Mouse (Mus musculus): ENCODE measurements around the gene Fetub. TPM values are rescaled to one million over a fixed set of nuclear protein-coding genes. Genes with fewer than 3 reads are reported as not detected.
"Not testable (repeated sequence)": the region's sequence is repeated elsewhere in the genome, so short reads cannot be mapped to it uniquely, and the experiment has no call there.

Gene Fetub
- polyA plus RNA-seq, 1 experiment from 2014 or later: 0.83 TPM

- Histone ChIP-seq H3K4me1 (ENCODE audit: control insufficient read depth, insufficient read depth, low read length) (peaks cover 4% of the 10 kb centered on the region; the same call in 1 of the 2 replicates), H3K9me3 (replicated peaks; ENCODE audit: control insufficient read depth, low read length) (no peaks in the 10 kb centered on the region), H3K36me3 (ENCODE audit: control insufficient read depth, insufficient read depth, low read length) (no peaks in the 10 kb centered on the region), H3K4me3 (replicated peaks; ENCODE audit: low read length) (no peak overlapping the region), H3K27ac (ENCODE audit: low read length) (no peak overlapping the region), H3K9ac (ENCODE audit: low read length) (no peak overlapping the region), H3K4me2 (ENCODE audit: low read depth, low read length) (no peak overlapping the region), H3K27me3 (ENCODE audit: control insufficient read depth, insufficient read depth, low read length) (no peaks in the 10 kb centered on the region)
- ATAC-seq (ENCODE audit: insufficient read depth, low FRiP score): no peak
- WGBS: 91% methylated on average over 5 of the region's 5 CpGs
Measured at GRCm38 (mm10) chr16:22921761-22922160, 3.6 kb downstream of the Fetub start.

GRCm38 (mm10) chr16:22922433-22922832 lies 4.3 kb downstream of the Fetub start:
- H3K27ac ChIP-seq (ENCODE audit: low read length): no peak overlapping the region
- H3K4me3 ChIP-seq (replicated peaks; ENCODE audit: low read length): no peak overlapping the region
- no peak for ATAC-seq (ENCODE audit: insufficient read depth, low FRiP score)
- H3K27me3 ChIP-seq (ENCODE audit: control insufficient read depth, insufficient read depth, low read length): no peaks in the 10 kb centered on the region
- no peaks in the 10 kb centered on the region for H3K9me3 ChIP-seq (replicated peaks; ENCODE audit: control insufficient read depth, low read length)
- no peak overlapping the region for H3K4me2 ChIP-seq (ENCODE audit: low read depth, low read length)
- H3K36me3 ChIP-seq (ENCODE audit: control insufficient read depth, insufficient read depth, low read length): no peaks in the 10 kb centered on the region
- no peak overlapping the region for H3K9ac ChIP-seq (ENCODE audit: low read length)
- WGBS: 63% methylated on average over 4 of the region's 4 CpGs
- peaks cover 4% of the 10 kb centered on the region; the same call in 1 of the 2 replicates for H3K4me1 ChIP-seq (ENCODE audit: control insufficient read depth, insufficient read depth, low read length)

GRCm38 (mm10) chr16:22929575-22929974 lies 11.4 kb downstream of the Fetub start:
- H3K9me3 ChIP-seq (replicated peaks; ENCODE audit: control insufficient read depth, low read length): no peaks in the 10 kb centered on the region
- H3K36me3 ChIP-seq (ENCODE audit: control insufficient read depth, insufficient read depth, low read length): no peaks in the 10 kb centered on the region
- H3K4me2 ChIP-seq (ENCODE audit: low read depth, low read length): no peak overlapping the region
- ATAC-seq (ENCODE audit: insufficient read depth, low FRiP score): no peak
- WGBS: 59% methylated on average over 6 of the region's 6 CpGs
- H3K4me1 ChIP-seq (ENCODE audit: control insufficient read depth, insufficient read depth, low read length): no peaks in the 10 kb centered on the region
- no peak overlapping the region for H3K4me3 ChIP-seq (replicated peaks; ENCODE audit: low read length)
- no peak overlapping the region for H3K27ac ChIP-seq (ENCODE audit: low read length)
- H3K27me3 ChIP-seq (ENCODE audit: control insufficient read depth, insufficient read depth, low read length): no peaks in the 10 kb centered on the region
- no peak overlapping the region for H3K9ac ChIP-seq (ENCODE audit: low read length)

- Histone ChIP-seq H3K9me3 (replicated peaks; ENCODE audit: control insufficient read depth, low read length) (no peaks in the 10 kb centered on the region), H3K9ac (ENCODE audit: low read length) (no peak overlapping the region), H3K27ac (ENCODE audit: low read length) (no peak overlapping the region), H3K27me3 (ENCODE audit: control insufficient read depth, insufficient read depth, low read length) (no peaks in the 10 kb centered on the region), H3K36me3 (ENCODE audit: control insufficient read depth, insufficient read depth, low read length) (no peaks in the 10 kb centered on the region), H3K4me1 (ENCODE audit: control insufficient read depth, insufficient read depth, low read length) (no peaks in the 10 kb centered on the region), H3K4me3 (replicated peaks; ENCODE audit: low read length) (no peak overlapping the region), H3K4me2 (ENCODE audit: low read depth, low read length) (no peak overlapping the region)
- WGBS: 85% methylated on average over 11 of the region's 11 CpGs
- no peak for ATAC-seq (ENCODE audit: insufficient read depth, low FRiP score)
Measured at GRCm38 (mm10) chr16:22931431-22932200, 13.5 kb downstream of the Fetub start.

GRCm38 (mm10) chr16:22937631-22938030 lies 19.5 kb downstream of the Fetub start:
- H3K27me3 ChIP-seq (ENCODE audit: control insufficient read depth, insufficient read depth, low read length): no peaks in the 10 kb centered on the region
- no peak overlapping the region for H3K4me2 ChIP-seq (ENCODE audit: low read depth, low read length)
- WGBS: 84% methylated on average over 12 of the region's 12 CpGs
- no peak for ATAC-seq (ENCODE audit: insufficient read depth, low FRiP score)
- H3K9ac ChIP-seq (ENCODE audit: low read length): no peak overlapping the region
- no peaks in the 10 kb centered on the region for H3K4me1 ChIP-seq (ENCODE audit: control insufficient read depth, insufficient read depth, low read length)
- no peaks in the 10 kb centered on the region for H3K36me3 ChIP-seq (ENCODE audit: control insufficient read depth, insufficient read depth, low read length)
- H3K27ac ChIP-seq (ENCODE audit: low read length): no peak overlapping the region
- no peak overlapping the region for H3K4me3 ChIP-seq (replicated peaks; ENCODE audit: low read length)
- H3K9me3 ChIP-seq (replicated peaks; ENCODE audit: control insufficient read depth, low read length): no peaks in the 10 kb centered on the region

- H3K27ac ChIP-seq (ENCODE audit: low read length): no peak overlapping the region
- H3K4me1 ChIP-seq (ENCODE audit: control insufficient read depth, insufficient read depth, low read length): no peaks in the 10 kb centered on the region
- no peaks in the 10 kb centered on the region for H3K27me3 ChIP-seq (ENCODE audit: control insufficient read depth, insufficient read depth, low read length)
- ATAC-seq (ENCODE audit: insufficient read depth, low FRiP score): no peak
- H3K9ac ChIP-seq (ENCODE audit: low read length): no peak overlapping the region
- H3K36me3 ChIP-seq (ENCODE audit: control insufficient read depth, insufficient read depth, low read length): no peaks in the 10 kb centered on the region
- no peak overlapping the region for H3K4me2 ChIP-seq (ENCODE audit: low read depth, low read length)
- H3K4me3 ChIP-seq (replicated peaks; ENCODE audit: low read length): no peak overlapping the region
- WGBS: 63% methylated on average over 2 of the region's 2 CpGs
- H3K9me3 ChIP-seq (replicated peaks; ENCODE audit: control insufficient read depth, low read length): no peaks in the 10 kb centered on the region
Measured at GRCm38 (mm10) chr16:22938541-22938940, 20.4 kb downstream of the Fetub start.

- 78% methylated on average over 8 of the region's 8 CpGs for WGBS
Measured at GRCm38 (mm10) chr16:22939120-22939695, 21.1 kb downstream of the Fetub start.

GRCm38 (mm10) chr16:22941825-22942476 lies 23.8 kb downstream of the Fetub start:
- not testable (repeated sequence) for H3K4me3 ChIP-seq (replicated peaks; ENCODE audit: low read length); H3K9ac ChIP-seq (ENCODE audit: low read length); ATAC-seq (ENCODE audit: insufficient read depth, low FRiP score); H3K4me1 ChIP-seq (ENCODE audit: control insufficient read depth, insufficient read depth, low read length); H3K27ac ChIP-seq (ENCODE audit: low read length); H3K9me3 ChIP-seq (replicated peaks; ENCODE audit: control insufficient read depth, low read length); H3K27me3 ChIP-seq (ENCODE audit: control insufficient read depth, insufficient read depth, low read length); H3K36me3 ChIP-seq (ENCODE audit: control insufficient read depth, insufficient read depth, low read length); H3K4me2 ChIP-seq (ENCODE audit: low read depth, low read length)

More at GRCm38 (mm10) chr16:22939120-22939695, 21.1 kb downstream of the Fetub start:
- Histone ChIP-seq H3K4me2 (ENCODE audit: low read depth, low read length) (no peak overlapping the region), H3K9me3 (replicated peaks; ENCODE audit: control insufficient read depth, low read length) (no peaks in the 10 kb centered on the region), H3K9ac (ENCODE audit: low read length) (no peak overlapping the region), H3K27ac (ENCODE audit: low read length) (no peak overlapping the region), H3K4me3 (replicated peaks; ENCODE audit: low read length) (no peak overlapping the region), H3K36me3 (ENCODE audit: control insufficient read depth, insufficient read depth, low read length) (no peaks in the 10 kb centered on the region), H3K4me1 (ENCODE audit: control insufficient read depth, insufficient read depth, low read length) (no peaks in the 10 kb centered on the region), H3K27me3 (ENCODE audit: control insufficient read depth, insufficient read depth, low read length) (no peaks in the 10 kb centered on the region)
- ATAC-seq (ENCODE audit: insufficient read depth, low FRiP score): no peak

- ATAC-seq (ENCODE audit: insufficient read depth, low FRiP score): no peak
- Histone ChIP-seq H3K4me2 (ENCODE audit: low read depth, low read length) (no peak overlapping the region), H3K27ac (ENCODE audit: low read length) (no peak overlapping the region), H3K9ac (ENCODE audit: low read length) (no peak overlapping the region), H3K9me3 (replicated peaks; ENCODE audit: control insufficient read depth, low read length) (no peaks in the 10 kb centered on the region), H3K36me3 (ENCODE audit: control insufficient read depth, insufficient read depth, low read length) (no peaks in the 10 kb centered on the region), H3K4me1 (ENCODE audit: control insufficient read depth, insufficient read depth, low read length) (no peaks in the 10 kb centered on the region), H3K4me3 (replicated peaks; ENCODE audit: low read length) (no peak overlapping the region), H3K27me3 (ENCODE audit: control insufficient read depth, insufficient read depth, low read length) (no peaks in the 10 kb centered on the region)
- WGBS: 87% methylated on average over 2 of the region's 2 CpGs
Measured at GRCm38 (mm10) chr16:22947371-22947770, 29.2 kb downstream of the Fetub start.

All from stomach, embryonic 16.5 days (tissue).